Mouse (Mus musculus) heart, postnatal 14 days (tissue): ENCODE data around the gene Brd7. TPM values are rescaled to one million over a fixed set of nuclear protein-coding genes. Genes with fewer than 3 reads are reported as not detected.

ENCODE experiments used
- DNase-seq, 2 experiments: peaks; one replicate each; pipeline ENCODE4 v3.0.0; 2021 to 2022
- intact Hi-C: fragments of 180-260 bp; cut with DNase I; formaldehyde crosslinking; loops from one replicate; pipeline ENCODE4 v1.15.1; 2025
- total RNA-seq, 2 experiments: library from RNA; stranded (reverse); gene quantifications; 2 replicates each; pipeline ENCODE4 v1.2.3; 2021

Gene Brd7
- total RNA-seq, 2 experiments from 2014 or later, result 70.1 to 70.2 TPM

GRCm38 (mm10) chr8:88315302-88315701 lies 46.7 kb downstream of the Brd7 start:
- intact Hi-C loops, result no loop called here
- DNase-seq, result no peak

GRCm38 (mm10) chr8:88313991-88314390 lies 48.0 kb downstream of the Brd7 start:
- DNase-seq, result no peak
- intact Hi-C loops, result no loop called here

DNA sequence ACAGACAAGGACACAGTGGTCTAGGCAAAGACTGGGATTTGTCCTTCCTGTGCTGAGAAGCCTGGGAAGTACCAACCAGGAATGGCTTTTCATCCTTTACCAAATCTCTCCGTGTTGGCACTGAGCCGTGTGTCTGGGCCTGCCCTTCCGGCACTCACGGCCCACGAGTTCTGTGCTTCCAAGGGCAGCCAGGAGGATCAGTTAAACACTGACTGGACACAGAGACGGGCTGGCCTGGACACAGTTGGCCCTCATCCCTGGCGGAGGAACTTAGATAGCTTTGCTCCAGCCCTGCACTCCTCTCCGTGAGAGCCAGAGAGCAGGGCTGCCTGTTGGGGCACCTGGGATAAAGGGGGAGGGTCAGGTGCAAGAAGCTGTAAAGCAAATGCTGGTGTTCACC lies 49.0 kb downstream of the Brd7 start:
- intact Hi-C loops, result no loop called here
- peak; percentile 63 to 74 for DNase-seq

DNA sequence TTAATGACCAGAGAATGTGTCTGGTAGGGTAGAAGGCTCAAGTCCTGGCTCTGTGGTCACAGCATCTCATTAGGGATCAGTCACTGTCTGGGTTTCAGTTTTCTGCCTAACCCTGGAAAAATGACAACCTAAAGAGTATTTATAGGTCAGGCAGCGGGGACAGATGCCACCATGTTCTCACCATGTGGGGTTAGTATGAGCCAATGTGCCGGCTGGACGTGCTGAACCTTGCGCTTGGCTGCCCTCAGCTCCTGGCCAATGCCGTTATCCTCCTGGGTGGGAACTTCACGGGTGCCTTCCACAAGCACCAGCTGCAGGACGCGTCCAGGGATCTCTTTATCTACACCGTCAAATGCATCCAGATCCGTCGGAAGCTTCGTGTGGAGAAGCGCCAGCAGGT lies 51.7 kb downstream of the Brd7 start:
- intact Hi-C loops, result no loop called here
- no peak for DNase-seq

DNA sequence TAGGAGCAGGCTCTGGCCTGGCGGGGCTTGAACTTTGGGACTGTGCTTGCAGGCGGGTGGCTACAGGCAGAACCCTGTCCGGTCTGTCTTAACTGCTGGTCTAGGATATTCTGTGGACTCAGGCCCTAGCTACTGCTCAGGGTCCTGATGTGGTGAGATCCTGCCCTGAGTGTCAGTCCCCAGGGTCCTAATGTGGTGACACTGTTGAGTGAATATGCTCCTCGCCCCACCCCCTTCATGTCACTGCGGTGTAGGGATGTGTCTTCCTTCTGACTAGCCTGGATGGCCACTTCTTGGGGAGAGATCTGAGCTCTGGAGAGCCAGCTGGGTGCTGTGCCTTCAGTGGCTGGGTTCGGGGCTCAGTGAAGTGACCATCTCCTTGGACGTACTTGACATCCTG lies 52.1 kb downstream of the Brd7 start:
- no peak for DNase-seq
- intact Hi-C loops, result loop anchor here (2.0 kb wide), 1 partner anchor 41 kb away; no protein-coding TSS in a partner anchor

- intact Hi-C loops, result loop anchor here (2.0 kb wide), 1 partner anchor 41 kb away; no protein-coding TSS in a partner anchor
- DNase-seq, result no peak
Observed at GRCm38 (mm10) chr8:88309274-88309873, 52.6 kb downstream of the Brd7 start.

DNA sequence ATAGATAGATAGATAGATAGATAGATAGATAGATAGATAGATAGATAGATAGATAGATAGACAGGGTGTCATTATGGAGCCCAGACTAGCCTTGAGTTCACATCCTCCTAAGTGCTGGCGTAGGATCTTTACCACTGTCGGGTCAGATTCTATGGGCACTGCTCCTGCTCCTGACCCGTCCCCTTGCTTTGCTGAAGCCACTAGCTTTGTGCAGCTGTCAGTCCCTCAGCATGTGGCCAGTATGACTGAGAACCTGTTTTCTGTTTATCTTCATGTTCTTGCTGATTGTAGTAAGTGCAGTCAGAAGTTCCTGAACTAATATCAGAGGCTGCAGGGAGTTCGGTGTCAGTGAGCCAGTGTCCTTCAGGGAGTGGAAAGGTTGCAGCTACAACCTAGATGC lies 54.3 kb downstream of the Brd7 start:
- intact Hi-C loops, result loop anchor here (2.0 kb wide), 1 partner anchor 39 kb away; no protein-coding TSS in a partner anchor

DNA sequence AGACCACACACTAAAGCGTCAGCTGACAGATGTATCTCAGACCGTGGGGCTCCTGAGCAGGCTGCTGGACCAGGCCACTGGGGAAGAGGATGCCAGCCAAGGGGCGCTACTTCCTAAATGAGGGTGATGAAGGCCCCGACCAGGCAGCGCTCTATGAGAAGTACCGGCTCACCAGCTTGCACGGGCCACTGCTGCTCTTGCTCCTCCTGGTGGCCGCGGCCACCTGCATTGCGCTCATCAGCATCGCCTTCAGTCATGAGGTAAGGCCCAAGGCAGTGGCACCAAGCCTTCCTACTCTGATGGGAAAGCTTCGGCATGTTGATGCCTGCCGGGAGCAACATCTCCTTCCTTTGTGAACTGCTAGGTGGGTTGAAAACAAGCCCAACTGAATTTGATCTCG lies 55.5 kb downstream of the Brd7 start:
- intact Hi-C loops, result no loop called here
- peak in 1 of 2 experiments; percentile 60 for DNase-seq

More for the DNA sequence above, 54.3 kb downstream of the Brd7 start:
- DNase-seq, result no peak

GRCm38 (mm10) chr8:88305814-88306213 lies 56.2 kb downstream of the Brd7 start:
- intact Hi-C loops, result no loop called here

GRCm38 (mm10) chr8:88301589-88302437 lies 60.2 kb downstream of the Brd7 start:
- intact Hi-C loops, result no loop called here
- DNase-seq, result peak in 1 of 2 experiments; percentile 35

More at GRCm38 (mm10) chr8:88305814-88306213, 56.2 kb downstream of the Brd7 start:
- no peak for DNase-seq

DNA sequence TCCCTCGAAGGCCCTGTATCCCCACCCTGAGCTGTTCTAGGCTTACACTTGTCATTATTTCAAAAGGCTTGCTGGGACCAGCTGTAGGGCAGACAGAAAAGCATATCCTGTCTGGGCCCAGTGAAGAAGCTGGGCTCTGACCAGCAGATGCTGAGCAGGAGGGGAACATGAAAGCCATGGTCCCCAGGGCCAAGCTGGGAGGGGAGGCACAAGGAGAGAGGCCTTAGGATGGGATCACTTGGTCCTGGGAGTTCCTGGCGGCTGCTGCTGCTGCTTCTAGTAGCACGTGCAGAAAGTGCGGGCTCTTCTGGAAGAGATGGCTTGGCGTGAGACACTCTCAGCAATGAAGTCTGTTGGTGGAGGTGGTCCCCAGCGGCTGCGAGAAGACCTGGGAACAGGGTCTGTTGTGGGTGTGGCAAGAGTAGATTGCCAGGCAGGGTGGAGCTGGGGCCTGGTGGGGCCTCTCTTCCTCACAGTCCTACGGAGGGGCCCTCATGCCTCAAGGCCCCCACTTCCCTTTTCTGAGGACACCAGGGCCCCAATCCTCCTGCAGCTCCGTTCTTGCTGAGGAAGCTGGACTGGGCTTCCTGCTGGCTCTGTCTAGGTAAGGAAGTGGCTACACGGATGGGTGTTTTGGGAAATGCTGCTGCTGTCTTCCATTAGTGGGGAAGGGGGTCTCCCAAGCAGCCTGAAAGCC lies 61.9 kb downstream of the Brd7 start:
- intact Hi-C loops, result no loop called here
- peak in 1 of 2 experiments; percentile 33 for DNase-seq

- intact Hi-C loops, result no loop called here
- DNase-seq, result no peak
Observed at GRCm38 (mm10) chr8:88298733-88299103, 63.3 kb downstream of the Brd7 start.

- DNase-seq, result peak in 1 of 2 experiments; percentile 34
- intact Hi-C loops, result no loop called here
Observed at GRCm38 (mm10) chr8:88297976-88298732, 63.8 kb downstream of the Brd7 start.

DNA sequence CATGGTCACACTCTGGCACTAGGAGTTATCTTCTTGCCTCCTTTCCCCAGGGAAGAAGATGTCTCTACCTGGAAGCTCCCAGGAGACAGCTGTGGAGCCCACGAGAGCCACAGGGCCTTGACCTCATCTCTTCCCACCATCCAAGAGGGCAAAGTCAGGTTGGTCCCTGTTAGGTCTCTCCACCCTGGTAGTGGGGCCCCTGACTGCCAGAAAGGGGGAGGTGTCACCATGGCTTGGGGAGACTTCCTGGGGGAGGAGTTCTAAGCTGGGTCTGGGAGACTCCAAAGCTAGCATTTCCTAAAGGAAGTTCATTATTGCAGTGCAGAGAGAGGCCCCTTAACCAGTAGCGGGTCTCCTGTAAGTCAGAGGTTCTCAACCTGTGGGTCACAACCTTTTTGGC lies 67.0 kb downstream of the Brd7 start:
- DNase-seq, result no peak

DNA sequence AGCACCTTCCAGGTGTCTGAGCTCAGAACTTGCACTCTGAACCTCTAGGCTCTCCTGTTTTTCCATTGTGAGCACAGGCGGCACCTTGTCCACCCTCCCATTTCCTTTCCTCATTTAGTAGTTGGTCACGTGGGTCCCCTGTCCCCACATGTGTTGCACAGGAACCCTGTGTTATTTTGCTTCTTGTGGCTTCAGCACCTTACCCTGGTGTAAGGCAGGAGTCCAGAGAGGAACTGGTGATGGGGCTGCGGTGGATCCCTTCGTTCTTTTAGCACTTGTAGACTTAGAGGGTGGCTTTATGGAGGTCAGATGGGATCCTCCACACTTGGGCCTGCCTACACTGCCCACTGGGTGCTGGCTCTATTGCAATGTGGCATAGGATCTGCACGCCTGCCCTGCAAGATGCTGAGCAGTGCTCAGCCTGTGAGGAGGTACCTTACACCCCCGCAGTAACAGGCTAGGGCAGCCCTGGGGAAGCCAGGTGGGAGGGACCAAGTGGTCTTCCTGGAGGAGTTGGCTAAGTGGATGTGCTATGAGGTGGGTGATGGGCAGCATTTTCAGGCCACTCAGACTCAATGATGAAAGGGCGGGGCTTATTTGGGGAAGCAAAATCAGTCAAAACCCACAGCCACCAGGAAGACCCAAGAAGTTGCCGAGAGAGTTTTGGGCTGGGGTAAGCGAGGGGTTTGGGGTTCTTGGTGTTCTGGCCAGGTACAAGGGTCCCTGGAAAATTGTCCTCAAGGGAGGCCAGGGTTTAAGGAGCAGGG lies 68.2 kb downstream of the Brd7 start:
- no peak for DNase-seq
- intact Hi-C loops, result no loop called here

More for the DNA sequence above, 67.0 kb downstream of the Brd7 start:
- intact Hi-C loops, result no loop called here

GRCm38 (mm10) chr8:88292926-88293325 lies 69.1 kb downstream of the Brd7 start:
- DNase-seq, result no peak
- intact Hi-C loops, result no loop called here

GRCm38 (mm10) chr8:88291305-88291690 lies 70.7 kb downstream of the Brd7 start:
- DNase-seq, result no peak
- intact Hi-C loops, result no loop called here

GRCm38 (mm10) chr8:88290326-88291304 lies 71.4 kb downstream of the Brd7 start:
- intact Hi-C loops, result no loop called here
- DNase-seq, result no peak
